Mouse (Mus musculus): ENCODE results near the gene Prdx1.

DNA sequence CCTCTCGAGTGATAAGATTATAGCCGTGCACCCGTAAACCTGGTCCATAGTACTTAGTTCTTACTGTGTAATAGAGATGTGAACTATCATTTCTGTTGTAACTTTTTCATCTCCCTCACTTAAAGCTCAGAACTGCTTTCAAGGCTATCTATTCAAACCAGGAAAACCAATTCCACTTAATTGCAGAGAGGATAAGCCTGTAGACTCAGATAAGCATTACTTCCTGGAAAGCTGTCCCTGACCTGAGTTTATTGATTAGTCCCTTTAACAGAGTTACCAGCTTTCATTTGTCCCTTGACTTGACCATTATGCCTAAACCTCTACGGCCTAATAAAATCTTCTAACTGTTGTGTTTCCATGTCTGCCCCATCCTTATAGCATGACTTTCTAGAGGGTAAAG, 1.4 kb upstream of the Prdx1 start:
- TF ChIP-seq CTCF (IDR thresholded peaks at IDR 0.05; ENCODE audit: extremely low read depth, insufficient read length, insufficient replicate concordance, low read depth, low read length) (no peak), POLR2A (IDR thresholded peaks at IDR 0.05; ENCODE audit: low read depth, low read length) (no peak)

All from small intestine, adult 2 months (tissue).